Mouse (Mus musculus): ENCODE data around the gene Krtap10-10. TPM values are rescaled to one million over a fixed set of nuclear protein-coding genes. Genes with fewer than 3 reads are reported as not detected.
"Not testable (repeated sequence)": the region's sequence is repeated elsewhere in the genome, so short reads cannot be mapped to it uniquely, and the experiment has no call there.

The Krtap10-10 gene
- not detected for polyA plus RNA-seq (2017; shearing (Covaris generic))

DNA sequence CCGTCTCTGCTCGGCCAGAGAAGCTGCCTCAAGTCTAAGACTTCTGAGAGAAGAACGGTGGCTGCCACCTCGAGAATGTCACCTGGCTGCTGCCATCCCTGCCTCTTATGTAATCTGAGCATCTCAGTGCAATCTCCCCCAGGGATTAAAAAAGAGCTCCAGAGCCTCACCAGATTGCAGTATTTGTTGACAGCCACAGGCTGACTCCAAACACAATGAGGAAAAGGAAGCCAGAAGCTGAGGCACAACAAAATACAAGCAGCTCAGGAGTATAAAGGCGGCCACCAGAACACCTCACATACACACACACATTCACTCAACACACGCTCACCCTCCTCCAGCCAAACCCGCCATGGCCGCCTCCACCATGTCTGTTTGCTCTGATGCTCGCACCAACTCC, at the start of gene Krtap10-10:
TSS of gene Krtap10-10 (plus strand) at position 301 of the 400 bp plus-strand sequence.
- ATAC-seq, result no peak

DNA sequence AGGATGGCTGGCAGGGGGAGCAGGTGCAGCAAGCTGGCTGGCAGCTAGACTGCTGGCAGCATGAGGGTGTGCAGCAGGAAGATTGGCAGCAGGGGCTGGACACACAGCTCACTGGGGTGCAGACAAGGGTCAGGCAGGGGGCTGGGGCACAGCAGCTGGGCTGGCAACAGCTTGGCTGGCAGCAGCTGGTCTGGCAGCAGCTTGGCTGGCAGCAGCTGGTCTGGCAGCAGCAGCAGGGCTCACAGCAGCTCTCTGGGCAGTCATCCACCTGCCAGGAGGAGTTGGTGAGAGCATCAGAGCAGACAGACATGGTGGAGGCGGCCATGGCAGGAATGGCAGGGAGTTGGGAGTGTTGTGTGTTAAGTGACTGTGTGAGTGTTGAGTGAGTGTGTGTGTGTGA, 47.9 kb upstream of the Krtap10-10 start, which contains the start of gene Gm7137:
TSS of gene Gm7137 (minus strand) at position 325 of the 400 bp plus-strand sequence.
- ATAC-seq, result not testable (repeated sequence)

DNA sequence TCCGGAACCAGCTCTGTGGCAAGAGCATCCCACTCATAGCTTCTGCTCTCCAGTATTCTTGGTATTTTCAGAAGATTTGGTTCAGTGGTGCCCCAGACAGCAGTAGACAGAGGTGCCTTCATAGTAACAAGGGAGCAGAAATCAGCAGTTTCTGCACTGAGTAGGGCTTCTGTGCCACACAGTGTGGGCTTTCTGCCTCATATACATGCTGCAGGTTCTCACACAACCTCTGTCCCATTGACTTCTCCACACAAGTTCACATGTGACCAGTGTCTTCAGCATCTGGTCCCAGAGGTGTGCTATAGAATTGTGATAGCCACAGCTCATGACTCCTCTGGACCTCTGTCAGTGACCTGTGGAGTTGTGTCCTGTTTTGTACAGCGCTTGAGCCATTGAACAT, 47.1 kb upstream of the Krtap10-10 start:
- ATAC-seq, result no peak

DNA sequence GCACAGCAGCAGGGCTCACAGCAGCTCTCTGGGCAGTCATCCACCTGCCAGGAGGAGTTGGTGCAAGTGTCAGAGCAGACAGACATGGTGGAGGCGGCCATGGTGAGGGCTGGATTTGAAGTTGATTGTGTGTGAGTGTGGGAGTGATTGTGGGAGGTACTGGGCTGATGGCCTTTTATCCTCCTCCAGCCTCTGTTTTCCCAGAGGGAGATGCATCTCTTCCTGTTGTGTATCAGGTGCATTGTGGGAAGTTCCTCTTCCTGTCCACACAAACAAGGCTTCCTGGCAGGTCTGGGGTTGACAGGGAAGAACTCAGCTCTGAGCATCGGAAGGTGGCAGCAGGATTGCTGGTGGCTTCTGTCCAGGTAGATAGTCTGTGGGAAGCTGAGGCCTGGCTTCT, 40.8 kb upstream of the Krtap10-10 start, which contains the start of gene Gm9639:
TSS of gene Gm9639 (minus strand) at position 101 of the 400 bp plus-strand sequence.
- no peak for ATAC-seq

DNA sequence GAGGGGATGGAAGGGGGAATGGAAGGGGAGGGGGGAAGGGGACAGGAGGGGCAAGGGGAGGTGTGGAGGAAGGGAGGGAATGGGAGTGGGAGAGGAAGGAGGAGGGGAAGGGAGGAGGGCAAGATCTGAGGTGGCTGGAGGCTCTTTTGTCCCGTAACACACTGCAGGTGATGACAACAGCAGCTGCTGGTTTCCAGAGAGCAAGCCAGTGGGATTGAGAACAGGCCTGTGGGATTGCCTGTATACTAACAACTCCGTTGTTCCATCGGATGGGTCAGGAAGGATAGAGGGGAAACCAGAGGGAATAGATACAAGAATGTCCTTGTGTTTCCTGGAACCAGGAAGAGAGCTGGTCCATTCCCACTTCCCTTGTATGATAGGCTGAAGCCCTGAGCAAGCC, 38.1 kb upstream of the Krtap10-10 start:
- no peak for ATAC-seq

DNA sequence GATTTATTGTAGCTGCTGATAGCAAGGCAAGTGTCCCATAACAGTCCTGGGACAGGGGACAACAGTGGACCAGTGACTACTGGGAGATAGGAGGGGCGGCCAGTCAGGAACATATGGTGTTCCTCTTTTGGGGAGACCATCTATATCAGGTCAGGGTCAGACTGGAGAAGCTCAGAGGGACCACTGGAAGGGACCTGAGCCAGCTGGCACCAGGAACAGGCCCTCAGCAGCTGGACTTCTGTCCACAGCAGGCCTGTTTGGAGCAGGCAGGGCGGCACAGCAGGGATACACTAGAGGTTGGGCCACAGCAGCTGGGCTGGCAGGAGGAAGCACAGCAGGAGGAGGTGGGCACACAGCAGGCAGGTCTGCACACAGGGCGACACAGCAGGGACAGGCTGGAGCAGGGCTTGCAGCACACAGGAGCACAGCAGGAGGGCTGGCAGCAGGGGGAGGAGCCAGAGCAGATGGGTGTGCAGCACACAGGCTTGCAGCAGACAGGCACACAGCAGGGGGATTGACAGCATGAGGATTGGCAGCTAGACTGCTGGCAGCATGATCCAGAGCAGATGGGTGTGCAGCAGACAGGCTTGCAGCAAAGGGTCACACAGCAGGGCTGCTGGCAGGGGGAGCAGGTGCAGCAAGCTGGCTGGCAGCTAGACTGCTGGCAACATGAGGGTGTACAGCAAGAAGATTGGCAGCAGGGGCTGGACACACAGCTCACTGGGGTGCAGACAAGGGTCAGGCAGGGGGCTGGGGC, 37.4 kb upstream of the Krtap10-10 start:
- ATAC-seq, result not testable (repeated sequence)

DNA sequence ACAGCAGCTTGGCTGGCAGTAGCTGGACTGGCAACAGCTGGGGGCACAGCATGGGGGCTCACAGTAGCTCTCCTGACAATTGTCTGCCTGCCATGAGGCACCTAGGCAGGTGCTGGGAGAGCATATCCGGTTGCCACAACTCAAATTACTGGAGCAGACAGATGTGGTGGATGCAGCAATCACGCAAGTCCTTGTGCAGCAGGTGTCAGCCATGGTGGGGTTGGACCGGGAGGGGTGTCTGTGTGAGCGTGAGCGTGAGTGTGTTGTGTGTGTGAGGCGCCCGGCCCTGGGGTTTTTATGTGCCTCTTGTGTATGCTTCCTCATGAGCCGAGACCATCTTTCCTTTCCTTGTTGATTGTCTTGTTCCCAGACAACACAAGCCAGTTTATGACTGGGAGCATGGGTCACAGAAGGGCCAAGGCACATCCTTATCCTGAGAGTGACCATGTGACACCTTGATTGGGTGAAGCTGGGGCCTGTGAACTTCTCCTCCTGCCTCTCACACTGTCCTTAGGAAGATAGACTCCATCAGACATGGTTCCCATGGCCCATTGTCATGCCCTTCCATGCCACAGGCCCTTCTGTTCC, 36.7 kb upstream of the Krtap10-10 start, which contains the start of gene Gm19668:
TSS of gene Gm19668 (minus strand) at position 213 of the 588 bp plus-strand sequence.
- no peak for ATAC-seq

DNA sequence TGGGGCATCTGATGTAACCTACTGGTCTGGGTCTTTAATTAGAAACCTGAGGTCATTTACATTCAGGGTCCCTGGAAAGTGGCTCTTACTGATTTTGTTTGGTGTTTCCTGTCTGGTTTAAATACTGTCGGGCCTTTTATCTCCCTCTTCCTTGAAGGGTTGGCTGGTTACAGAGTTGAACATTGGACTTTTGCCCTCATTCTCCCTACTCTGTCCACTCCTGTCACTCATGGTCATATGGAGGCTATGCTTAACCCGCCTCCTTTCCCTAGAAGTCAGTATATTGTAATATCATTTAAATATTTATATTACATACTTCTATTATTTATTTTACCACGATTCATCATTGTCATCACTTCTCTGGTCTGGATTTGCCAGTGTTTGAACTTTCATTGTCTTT, 31.7 kb upstream of the Krtap10-10 start:
- no peak for ATAC-seq

DNA sequence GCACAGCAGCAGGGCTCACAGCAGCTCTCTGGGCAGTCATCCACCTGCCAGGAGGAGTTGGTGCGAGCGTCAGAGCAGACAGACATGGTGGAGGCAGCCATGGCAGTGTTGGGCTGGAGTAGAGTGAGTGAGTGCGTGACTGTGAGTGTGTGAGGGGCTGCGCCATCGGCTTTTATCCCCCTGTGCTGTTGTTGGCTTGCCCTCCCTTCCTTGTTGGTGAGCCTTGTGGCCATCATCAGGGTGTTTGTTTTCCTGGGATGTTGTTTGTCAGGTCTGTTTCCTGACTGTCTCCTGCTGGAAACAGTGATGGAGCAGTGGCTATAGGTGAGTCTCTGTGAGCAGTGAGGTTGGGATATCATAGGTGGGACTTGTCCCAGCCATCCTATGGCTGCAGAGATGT, 24.0 kb upstream of the Krtap10-10 start, which contains the start of gene Gm9507:
TSS of gene Gm9507 (minus strand) at position 101 of the 400 bp plus-strand sequence.
- ATAC-seq, result no peak

DNA sequence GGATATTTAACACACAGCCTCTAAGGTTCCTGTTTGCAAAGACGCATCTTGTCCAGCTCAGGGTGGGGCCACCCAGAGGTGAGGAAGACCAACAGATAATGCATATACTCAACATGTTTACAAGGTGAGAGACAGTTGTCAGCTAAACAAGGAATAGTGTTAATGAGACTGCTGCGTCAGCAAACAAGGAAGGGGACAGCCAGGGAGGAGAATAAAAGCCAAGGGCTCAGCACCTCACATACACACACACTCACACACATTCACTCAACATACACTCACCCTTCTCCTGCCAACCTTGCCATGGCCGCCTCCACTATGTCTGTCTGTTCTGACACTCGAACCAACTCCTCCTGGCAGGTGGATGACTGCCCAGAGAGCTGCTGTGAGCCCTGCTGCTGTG, 21.4 kb upstream of the Krtap10-10 start, which contains the start of gene Gm2696:
TSS of gene Gm2696 (plus strand) at position 301 of the 400 bp plus-strand sequence.
- no peak for ATAC-seq

DNA sequence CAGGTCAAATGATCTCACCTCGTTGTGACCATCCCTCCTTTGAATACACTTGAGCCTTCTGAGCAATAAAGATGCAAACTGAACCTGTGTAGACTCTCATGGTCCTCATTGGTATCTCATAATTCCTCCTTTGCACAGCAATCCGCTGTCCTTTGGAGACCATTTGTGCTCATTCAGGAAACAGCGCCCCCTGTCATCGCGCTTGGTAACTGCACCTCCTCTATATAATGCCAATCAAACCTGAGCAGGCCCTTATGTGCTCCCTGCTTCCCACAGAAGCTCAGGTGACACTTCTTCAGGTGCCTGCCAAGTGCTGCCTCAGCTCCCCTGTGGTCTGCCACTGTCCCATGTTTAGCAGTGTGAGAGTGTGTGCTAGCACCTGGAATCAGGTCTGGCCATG, 20.2 kb upstream of the Krtap10-10 start:
- ATAC-seq, result no peak

DNA sequence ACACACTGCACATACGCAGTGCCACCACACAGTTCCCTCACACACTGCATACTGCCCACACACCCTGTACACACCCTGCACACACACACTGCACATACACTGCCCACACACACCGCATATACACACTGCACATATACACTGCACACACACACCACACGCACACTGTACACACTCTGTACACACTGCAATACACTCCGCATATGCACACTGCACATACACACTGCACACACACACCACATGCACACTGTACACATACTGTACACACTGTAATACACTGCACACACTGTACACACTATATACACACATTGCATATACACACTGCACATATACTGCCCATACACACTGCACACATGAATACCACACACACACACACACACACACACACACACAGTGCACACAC, 17.2 kb upstream of the Krtap10-10 start:
- no peak for ATAC-seq

DNA sequence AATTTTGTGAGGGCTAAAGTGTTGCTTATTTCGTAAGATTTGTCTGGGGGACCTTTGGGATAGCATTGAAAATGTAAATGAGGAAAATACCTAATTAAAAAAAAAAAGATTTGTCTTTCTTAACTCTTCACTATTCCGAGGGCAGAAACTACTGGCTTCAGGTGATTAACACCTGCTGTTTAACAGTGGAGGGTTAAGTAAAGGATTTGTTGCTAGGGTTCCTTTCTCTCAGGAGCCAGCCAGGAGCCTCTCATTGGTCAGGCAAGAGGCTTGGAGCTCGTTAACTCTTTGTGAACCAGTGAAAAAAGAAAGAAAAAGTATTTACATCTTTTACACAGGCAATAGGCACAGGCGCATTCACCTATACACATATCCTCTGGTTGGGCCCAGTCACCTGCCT, 16.5 kb upstream of the Krtap10-10 start:
- ATAC-seq, result no peak

DNA sequence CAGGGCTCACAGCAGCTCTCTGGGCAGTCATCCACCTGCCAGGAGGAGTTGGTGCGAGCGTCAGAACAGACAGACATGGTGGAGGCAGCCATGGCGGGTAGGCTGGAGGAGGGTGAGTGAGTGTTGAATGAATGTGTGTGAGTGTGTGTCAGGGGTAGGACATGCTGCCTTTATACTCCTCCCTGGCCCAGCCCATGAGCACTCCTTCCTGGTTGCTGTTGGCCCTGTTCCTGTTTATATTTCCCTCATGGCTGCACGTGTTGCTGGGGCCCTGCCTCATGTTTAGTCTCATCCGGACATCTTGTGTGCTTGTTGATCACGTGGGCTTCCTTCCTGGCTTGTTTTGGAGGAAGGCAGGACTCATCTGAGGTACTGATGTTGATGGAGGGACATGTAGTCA, 8.8 kb upstream of the Krtap10-10 start, which contains the start of gene Krtap10-4:
TSS of gene Krtap10-4 (minus strand) at position 145 of the 400 bp plus-strand sequence.
- no peak for ATAC-seq

DNA sequence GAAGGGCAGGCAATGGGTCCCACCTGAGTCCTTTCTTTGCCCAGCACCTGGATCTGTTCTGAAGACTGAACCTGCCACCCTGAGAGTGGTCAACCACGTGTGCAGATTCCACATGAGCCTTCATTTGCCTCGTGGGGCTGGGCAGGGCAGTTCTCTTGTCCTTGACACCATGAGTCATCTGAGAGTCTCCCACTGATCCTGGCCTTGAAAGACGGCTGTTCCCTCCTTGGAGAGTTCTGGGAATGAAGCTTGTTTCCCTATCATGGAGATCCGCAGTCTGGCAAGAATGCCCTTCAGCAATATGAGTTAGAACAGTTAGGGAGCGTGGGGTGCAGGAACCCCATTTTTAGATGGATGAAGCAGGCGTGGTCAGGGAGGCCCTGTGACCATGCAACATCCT, 3.3 kb downstream of the Krtap10-10 start:
- ATAC-seq, result no peak

DNA sequence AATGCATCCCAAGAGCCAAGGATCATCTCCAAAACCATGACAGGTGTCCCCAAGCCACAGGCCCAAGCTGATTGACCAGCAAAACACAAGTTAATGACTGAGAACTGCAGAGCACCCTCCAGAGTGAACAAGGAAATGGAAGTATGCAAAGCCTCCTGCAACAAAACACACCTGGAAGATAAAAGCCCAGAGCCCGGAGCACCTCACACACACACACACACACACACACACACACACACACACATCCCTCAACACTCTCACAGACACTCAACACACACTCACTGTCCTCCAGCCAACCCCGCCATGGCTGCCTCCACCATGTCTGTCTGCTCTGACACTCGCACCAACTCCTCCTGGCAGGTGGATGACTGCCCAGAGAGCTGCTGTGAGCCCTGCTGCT, 10.8 kb downstream of the Krtap10-10 start, which contains the start of gene Gm36176:
TSS of gene Gm36176 (plus strand) at position 301 of the 400 bp plus-strand sequence.
- no peak for ATAC-seq

DNA sequence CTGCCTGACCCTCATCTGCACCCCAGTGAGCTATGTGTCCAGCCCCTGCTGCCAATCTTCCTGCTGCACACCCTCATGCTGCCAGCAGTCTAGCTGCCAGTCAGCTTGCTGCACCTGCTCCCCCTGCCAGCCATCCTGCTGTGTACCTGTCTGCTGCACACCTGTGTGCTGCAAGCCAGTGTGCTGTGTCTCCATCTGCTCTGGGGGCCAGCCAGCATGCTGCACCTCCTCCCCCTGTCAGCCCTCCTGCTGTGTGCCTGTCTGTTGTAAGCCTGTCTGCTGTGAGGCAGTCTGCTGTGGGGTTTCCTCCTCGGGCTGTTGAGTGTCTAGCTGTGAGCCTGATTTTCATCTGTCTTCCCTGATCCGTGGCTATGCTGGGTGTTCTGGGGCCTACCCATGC, 11.2 kb downstream of the Krtap10-10 start:
- ATAC-seq, result no peak

DNA sequence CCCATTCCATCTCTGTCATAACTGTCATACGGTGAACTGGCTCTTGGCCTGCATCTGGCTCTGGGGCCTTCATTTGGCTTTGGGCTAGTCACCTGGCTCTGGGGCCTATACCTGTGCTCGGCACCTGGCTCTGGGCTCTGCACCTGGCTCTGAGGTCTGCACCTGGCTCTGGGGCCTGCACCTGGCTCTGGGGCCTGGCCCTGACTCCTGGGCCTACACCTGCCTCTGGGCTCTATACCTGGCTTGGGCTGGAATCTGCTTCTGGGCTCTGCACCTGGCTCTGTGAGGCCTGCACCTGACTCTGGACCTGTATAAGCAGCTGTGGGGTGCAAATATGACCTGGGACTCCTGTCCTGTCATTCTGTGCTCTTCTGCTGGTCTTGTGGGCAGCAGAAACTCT, 11.8 kb downstream of the Krtap10-10 start:
- no peak for ATAC-seq

DNA sequence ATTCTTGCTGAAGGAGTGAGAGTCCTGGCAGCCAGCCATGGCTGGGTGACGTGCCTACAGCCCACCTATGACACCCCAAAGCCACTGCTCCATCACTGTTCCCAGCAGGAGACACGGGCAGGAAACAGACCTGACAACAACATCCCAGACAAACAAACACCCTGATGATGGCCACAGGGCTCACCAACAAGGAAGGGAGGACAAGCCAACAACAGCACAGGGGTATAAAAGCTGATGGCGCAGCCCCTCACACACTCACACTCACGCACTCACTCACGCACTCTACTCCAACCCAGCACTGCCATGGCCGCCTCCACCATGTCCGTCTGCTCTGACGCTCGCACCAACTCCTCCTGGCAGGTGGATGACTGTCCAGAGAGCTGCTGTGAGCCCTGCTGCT, 16.8 kb downstream of the Krtap10-10 start, which contains the start of gene Gm10318:
TSS of gene Gm10318 (plus strand) at position 301 of the 400 bp plus-strand sequence.
- ATAC-seq, result no peak

DNA sequence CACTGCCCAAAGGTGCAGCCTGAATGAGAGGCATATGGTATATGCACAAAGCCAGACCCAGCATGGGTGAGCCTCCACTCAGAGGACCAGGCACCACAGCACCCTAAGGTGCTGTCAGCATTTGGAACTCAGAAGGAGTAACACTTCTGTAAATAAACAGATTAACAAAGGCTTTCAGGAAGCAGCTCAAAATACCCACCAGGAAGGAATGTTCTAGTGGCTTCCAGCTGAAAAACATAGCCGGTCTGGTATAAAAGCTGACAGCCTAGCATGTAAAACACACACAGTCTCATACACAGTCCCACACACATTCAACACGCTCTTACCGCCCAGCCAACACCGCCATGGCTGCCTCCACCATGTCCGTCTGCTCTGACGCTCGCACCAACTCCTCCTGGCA, 25.9 kb downstream of the Krtap10-10 start, which contains the start of gene Gm3285:
TSS of gene Gm3285 (plus strand) at position 301 of the 400 bp plus-strand sequence.
- no peak for ATAC-seq

DNA sequence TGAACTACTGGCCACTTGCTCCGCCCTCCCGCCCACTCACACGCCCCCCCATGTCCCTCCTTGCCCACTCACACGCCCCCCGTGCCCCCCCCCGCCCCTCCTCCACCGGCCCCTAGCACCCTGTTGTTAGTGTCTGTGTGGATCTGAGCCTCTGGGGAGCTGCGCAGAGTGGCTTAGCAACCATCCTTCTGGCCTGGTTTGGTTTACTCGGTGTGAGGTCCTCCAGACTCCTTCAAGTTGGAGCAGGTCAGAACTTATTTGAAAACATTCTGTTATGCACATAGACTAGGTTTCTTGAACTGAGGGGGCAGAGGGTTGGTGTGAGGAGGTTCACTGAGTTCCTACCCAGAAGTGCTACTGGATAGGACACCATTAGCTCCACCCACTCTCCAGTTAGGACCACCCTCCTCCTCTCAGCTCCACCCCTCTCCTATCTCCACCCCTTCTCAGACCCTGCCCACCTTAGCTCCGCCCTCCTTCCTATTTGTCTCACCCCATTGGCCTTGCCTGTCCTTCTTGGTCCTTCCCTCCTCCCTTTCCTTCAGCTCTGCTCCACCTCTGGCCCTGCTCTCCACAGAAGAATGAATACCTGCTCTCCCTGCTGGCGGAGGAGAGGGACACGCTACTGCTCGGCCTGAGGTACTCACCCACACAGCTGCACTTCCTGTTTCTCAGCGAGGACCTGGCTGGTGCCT, 28.5 kb downstream of the Krtap10-10 start:
- ATAC-seq, result peak; percentile 89

DNA sequence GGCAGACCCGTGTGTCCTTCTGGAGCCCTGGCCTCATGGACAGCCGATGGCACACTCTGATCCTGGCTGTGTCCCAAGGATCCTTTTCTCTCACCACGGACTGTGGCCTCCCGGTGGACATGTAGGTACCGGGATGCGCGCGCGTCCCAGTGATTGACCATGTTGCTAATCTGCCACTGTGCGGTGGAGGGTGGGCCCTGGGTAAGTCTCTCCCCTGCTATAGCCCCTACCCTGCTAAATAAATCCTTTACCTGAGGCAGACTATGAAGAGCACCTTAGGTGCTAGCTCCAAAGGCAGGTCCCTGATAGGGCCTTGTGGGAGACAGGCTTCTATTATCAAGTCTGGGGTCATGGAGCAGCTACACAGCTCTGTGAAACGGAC, 29.0 kb downstream of the Krtap10-10 start:
- no peak for ATAC-seq

DNA sequence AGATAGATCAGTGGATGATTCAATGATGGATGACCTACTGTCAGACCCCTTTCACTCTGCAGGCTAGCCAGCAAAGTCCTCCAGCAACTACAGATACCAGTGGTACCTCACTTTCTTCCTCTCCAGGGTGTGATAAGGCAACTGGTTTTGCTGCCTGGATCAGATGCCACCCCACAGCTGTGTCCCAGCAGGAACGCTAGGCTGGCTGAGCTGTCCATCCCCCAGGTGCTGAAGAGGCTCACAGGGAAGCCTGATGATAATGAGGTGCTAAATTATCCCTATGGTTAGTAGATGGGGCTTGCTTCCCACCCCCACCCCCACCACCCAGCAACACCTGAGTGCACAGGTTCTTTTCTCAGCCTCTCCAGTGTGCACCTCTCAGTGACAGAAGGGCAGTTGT, 31.8 kb downstream of the Krtap10-10 start:
- ATAC-seq, result no peak

All from activated CD4-positive, CD25-positive, alpha-beta regulatory T cell, adult 4 months (primary cell).